Mouse (Mus musculus) lung, adult 2 months (tissue): ENCODE measurements around the gene Tjp1.

Experiments
- CTCF ChIP-seq: fragments of 200-500 bp; IDR thresholded peaks from 2 replicates; pipeline ENCODE4 v1.5.1; 2011; ENCODE audit warnings: mild to moderate bottlenecking, low read length, control low read depth; ENCODE audit not compliant: insufficient read depth
- POLR2A ChIP-seq: fragments of 200-500 bp; IDR thresholded peaks from 2 replicates; pipeline ENCODE4 v1.6.1; 2011; ENCODE audit warnings: low read depth, mild to moderate bottlenecking, control low read depth, low read length, borderline replicate concordance; ENCODE audit errors: extremely low read depth

GRCm38 (mm10) chr7:65337581-65338270 lies 189.9 kb downstream of the Tjp1 start:
- TF ChIP-seq POLR2A: no peak
- no peak for TF ChIP-seq CTCF
